Mouse (Mus musculus): ENCODE measurements around the gene Rapgef5. TPM values are rescaled to one million over a fixed set of nuclear protein-coding genes. Genes with fewer than 3 reads are reported as not detected.

Rapgef5 gene
- polyA plus RNA-seq, 1 experiment from 2014 or later: 5.6 TPM

DNA sequence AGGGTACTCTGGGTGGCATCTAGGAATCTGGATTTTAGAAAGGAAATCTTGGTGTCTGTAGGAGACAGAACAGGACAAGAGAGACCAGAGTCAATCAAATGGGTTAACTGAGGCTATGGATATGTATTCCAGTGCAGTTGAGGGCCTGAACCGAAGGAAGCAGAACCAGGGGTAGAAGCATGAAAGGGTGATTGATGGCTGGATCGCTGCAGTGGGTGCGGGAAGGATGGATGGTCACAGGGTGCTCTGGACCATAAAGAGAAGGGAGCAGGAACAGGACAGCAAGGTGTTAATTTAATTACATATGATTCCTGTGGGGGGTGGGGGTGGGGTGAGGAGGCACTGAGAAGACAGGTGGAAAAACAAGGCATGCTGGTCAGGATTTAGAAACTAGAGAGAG is 76.3 kb downstream of the Rapgef5 start:
- ATAC-seq (ENCODE audit: low FRiP score, low TSS enrichment) (no peak), DNase-seq (ENCODE audit: low spot score) (no peak)
- WGBS: 55% methylated on average over 3 of the region's 3 CpGs
- Histone ChIP-seq H3K4me2 (replicated peaks; ENCODE audit: low read depth) (no peak overlapping the region), H3K27me3 (ENCODE audit: control insufficient read depth, insufficient read depth, low read length) (no peaks in the 10 kb centered on the region), H3K9me3 (ENCODE audit: control insufficient read depth, low read length) (no peaks in the 10 kb centered on the region; the same call in 1 of the 2 replicates), H3K27ac (replicated peaks) (no peak overlapping the region), H3K36me3 (ENCODE audit: control insufficient read depth, insufficient read depth, low read length) (no peaks in the 10 kb centered on the region), H3K9ac (ENCODE audit: low read length) (no peak overlapping the region), H3K4me3 (ENCODE audit: low read depth, low read length) (no peak overlapping the region), H3K4me1 (replicated peaks; ENCODE audit: control insufficient read depth, insufficient read depth) (no peaks in the 10 kb centered on the region)
- no peak for TF ChIP-seq EP300 (optimal IDR thresholded peaks at IDR 0.05)
- TF ChIP-seq CTCF (IDR thresholded peaks at IDR 0.05; ENCODE audit: low read depth): no peak

GRCm38 (mm10) chr12:117595179-117595578 is 78.9 kb downstream of the Rapgef5 start:
- no peaks in the 10 kb centered on the region for H3K27me3 ChIP-seq (ENCODE audit: control insufficient read depth, insufficient read depth, low read length)
- no peaks in the 10 kb centered on the region for H3K36me3 ChIP-seq (ENCODE audit: control insufficient read depth, insufficient read depth, low read length)
- H3K9me3 ChIP-seq (ENCODE audit: control insufficient read depth, low read length): no peaks in the 10 kb centered on the region; the same call in 1 of the 2 replicates
- ATAC-seq (ENCODE audit: low FRiP score, low TSS enrichment): no peak
- no peak for DNase-seq (ENCODE audit: low spot score)
- 80% methylated on average over 9 of the region's 9 CpGs for WGBS
- no peak overlapping the region for H3K9ac ChIP-seq (ENCODE audit: low read length)
- no peak overlapping the region for H3K27ac ChIP-seq (replicated peaks)
- H3K4me1 ChIP-seq (replicated peaks; ENCODE audit: control insufficient read depth, insufficient read depth): no peaks in the 10 kb centered on the region
- TF ChIP-seq CTCF (IDR thresholded peaks at IDR 0.05; ENCODE audit: low read depth) (no peak), EP300 (optimal IDR thresholded peaks at IDR 0.05) (no peak)
- no peak overlapping the region for H3K4me3 ChIP-seq (ENCODE audit: low read depth, low read length)
- H3K4me2 ChIP-seq (replicated peaks; ENCODE audit: low read depth): no peak overlapping the region

- ATAC-seq (ENCODE audit: low FRiP score, low TSS enrichment): no peak
- H3K4me2 ChIP-seq (replicated peaks; ENCODE audit: low read depth): no peak overlapping the region
- WGBS: 41% methylated on average over 2 of the region's 2 CpGs
- no peaks in the 10 kb centered on the region for H3K4me1 ChIP-seq (replicated peaks; ENCODE audit: control insufficient read depth, insufficient read depth)
- no peak overlapping the region for H3K9ac ChIP-seq (ENCODE audit: low read length)
- TF ChIP-seq EP300 (optimal IDR thresholded peaks at IDR 0.05): no peak
- no peak for TF ChIP-seq CTCF (IDR thresholded peaks at IDR 0.05; ENCODE audit: low read depth)
- H3K27ac ChIP-seq (replicated peaks): no peak overlapping the region
- no peaks in the 10 kb centered on the region for H3K27me3 ChIP-seq (ENCODE audit: control insufficient read depth, insufficient read depth, low read length)
- H3K4me3 ChIP-seq (ENCODE audit: low read depth, low read length): no peak overlapping the region
- DNase-seq (ENCODE audit: low spot score): no peak
- H3K9me3 ChIP-seq (ENCODE audit: control insufficient read depth, low read length): no peaks in the 10 kb centered on the region; the same call in 1 of the 2 replicates
- H3K36me3 ChIP-seq (ENCODE audit: control insufficient read depth, insufficient read depth, low read length): no peaks in the 10 kb centered on the region
Observed at GRCm38 (mm10) chr12:117598190-117598589, 81.9 kb downstream of the Rapgef5 start.

GRCm38 (mm10) chr12:117605966-117606365 is 89.7 kb downstream of the Rapgef5 start:
- H3K4me3 ChIP-seq (ENCODE audit: low read depth, low read length): no peak overlapping the region
- whole genome bisulfite sequencing: 77% methylated on average over 3 of the region's 3 CpGs
- DNase-seq (ENCODE audit: low spot score) (no peak), ATAC-seq (ENCODE audit: low FRiP score, low TSS enrichment) (no peak)
- H3K36me3 ChIP-seq (ENCODE audit: control insufficient read depth, insufficient read depth, low read length): no peaks in the 10 kb centered on the region
- TF ChIP-seq EP300 (optimal IDR thresholded peaks at IDR 0.05) (no peak), CTCF (IDR thresholded peaks at IDR 0.05; ENCODE audit: low read depth) (no peak)
- H3K4me2 ChIP-seq (replicated peaks; ENCODE audit: low read depth): no peak overlapping the region
- no peak overlapping the region for H3K9ac ChIP-seq (ENCODE audit: low read length)
- H3K4me1 ChIP-seq (replicated peaks; ENCODE audit: control insufficient read depth, insufficient read depth): no peaks in the 10 kb centered on the region
- H3K27ac ChIP-seq (replicated peaks): no peak overlapping the region
- no peaks in the 10 kb centered on the region for H3K27me3 ChIP-seq (ENCODE audit: control insufficient read depth, insufficient read depth, low read length)
- no peaks in the 10 kb centered on the region for H3K9me3 ChIP-seq (ENCODE audit: control insufficient read depth, low read length)

DNA sequence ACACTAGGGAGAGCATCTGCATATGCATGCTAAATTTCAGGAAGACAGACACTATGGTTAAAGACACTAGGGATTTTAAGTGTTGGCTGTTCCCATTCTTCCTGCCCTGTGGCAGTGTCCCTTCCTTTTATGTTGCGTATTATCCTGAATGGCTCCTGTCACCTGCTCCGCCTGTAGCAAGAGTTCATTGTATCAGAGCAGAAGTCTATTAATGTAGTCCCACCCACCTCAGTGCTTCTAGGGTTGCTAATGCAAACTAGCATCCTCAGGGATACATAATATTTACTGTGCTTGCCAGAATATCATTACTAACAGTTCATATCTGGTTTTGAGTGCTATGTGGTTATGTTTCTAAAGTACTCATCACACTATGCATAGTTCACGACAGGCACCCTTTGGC is 96.4 kb downstream of the Rapgef5 start:
- H3K27me3 ChIP-seq (ENCODE audit: control insufficient read depth, insufficient read depth, low read length): no peaks in the 10 kb centered on the region
- H3K4me3 ChIP-seq (ENCODE audit: low read depth, low read length): no peak overlapping the region
- no peak for ATAC-seq (ENCODE audit: low FRiP score, low TSS enrichment)
- H3K27ac ChIP-seq (replicated peaks): no peak overlapping the region
- no peak for TF ChIP-seq CTCF (IDR thresholded peaks at IDR 0.05; ENCODE audit: low read depth)
- no peak for TF ChIP-seq EP300 (optimal IDR thresholded peaks at IDR 0.05)
- no peaks in the 10 kb centered on the region for H3K4me1 ChIP-seq (replicated peaks; ENCODE audit: control insufficient read depth, insufficient read depth)
- H3K9ac ChIP-seq (ENCODE audit: low read length): no peak overlapping the region
- DNase-seq (ENCODE audit: low spot score): no peak
- no peaks in the 10 kb centered on the region for H3K36me3 ChIP-seq (ENCODE audit: control insufficient read depth, insufficient read depth, low read length)
- WGBS: 87% methylated on average over 3 of the region's 3 CpGs
- H3K4me2 ChIP-seq (replicated peaks; ENCODE audit: low read depth): no peak overlapping the region
- H3K9me3 ChIP-seq (ENCODE audit: control insufficient read depth, low read length): no peaks in the 10 kb centered on the region

- DNase-seq (ENCODE audit: low spot score) (no peak), ATAC-seq (ENCODE audit: low FRiP score, low TSS enrichment) (no peak)
- H3K4me3 ChIP-seq (ENCODE audit: low read depth, low read length): no peak overlapping the region
- no peaks in the 10 kb centered on the region for H3K27me3 ChIP-seq (ENCODE audit: control insufficient read depth, insufficient read depth, low read length)
- no peak for TF ChIP-seq EP300 (optimal IDR thresholded peaks at IDR 0.05)
- no peak for TF ChIP-seq CTCF (IDR thresholded peaks at IDR 0.05; ENCODE audit: low read depth)
- no peak overlapping the region for H3K9ac ChIP-seq (ENCODE audit: low read length)
- H3K36me3 ChIP-seq (ENCODE audit: control insufficient read depth, insufficient read depth, low read length): no peaks in the 10 kb centered on the region
- whole genome bisulfite sequencing: 35% methylated on average over 4 of the region's 4 CpGs
- H3K27ac ChIP-seq (replicated peaks): no peak overlapping the region
- no peaks in the 10 kb centered on the region for H3K9me3 ChIP-seq (ENCODE audit: control insufficient read depth, low read length)
- H3K4me2 ChIP-seq (replicated peaks; ENCODE audit: low read depth): no peak overlapping the region
- no peaks in the 10 kb centered on the region for H3K4me1 ChIP-seq (replicated peaks; ENCODE audit: control insufficient read depth, insufficient read depth)
Observed at GRCm38 (mm10) chr12:117619523-117620023, 103.3 kb downstream of the Rapgef5 start.

Measured in stomach, postnatal 0 days (tissue).